Mouse (Mus musculus) liver, embryonic 14.5 days (tissue): ENCODE measurements around the gene Hid1. TPM values are rescaled to one million over a fixed set of nuclear protein-coding genes. Genes with fewer than 3 reads are reported as not detected.
A peak's percentile ranks its signal among the peaks of the same experiment; 100 is the strongest.

ENCODE experiments used
- ATAC-seq: fragments of 200-750 bp; cut with Nextera tagmentation; 2 replicates; pipeline ENCODE4 v1.8.0; 2017; ENCODE audit warnings: moderate number of reproducible peaks, mild to moderate bottlenecking, moderate library complexity; ENCODE audit not compliant: insufficient read depth
- DNase-seq, 3 experiments: peaks; one replicate each; pipeline ENCODE4 v3.0.0-alpha.2; 2012 to 2013; ENCODE audit warnings: low read depth in 3 of 3, low spot score in 3 of 3
- H3K27ac ChIP-seq: fragments of 300-500 bp; sonication (generic); 2 replicates; pipeline ENCODE4 v1.5.1; 2014; ENCODE audit warnings: moderate library complexity, mild to moderate bottlenecking, control low read depth, inconsistent platforms
- H3K27me3 ChIP-seq: fragments of 300-500 bp; sonication (generic); 2 replicates; pipeline ENCODE4 v1.6.1; 2014; ENCODE audit warnings: mild to moderate bottlenecking, low read length, moderate library complexity; ENCODE audit not compliant: control insufficient read depth, insufficient read depth
- H3K36me3 ChIP-seq: fragments of 300-500 bp; sonication (generic); replicated peaks from 2 replicates; pipeline ENCODE4 v1.6.1; 2014; ENCODE audit warnings: low read depth; ENCODE audit not compliant: control insufficient read depth, insufficient read depth
- H3K4me1 ChIP-seq, 2 experiments: fragments of 200-500 bp in 1 of 2; fragments of 300-500 bp in 1 of 2; sonication (generic) in 1 of 2; replicated peaks; 2 replicates each; pipeline ENCODE4 v1.6.1; 2012 to 2014; ENCODE audit warnings: antibody characterized with exemption in 1 of 2, inconsistent platforms in 1 of 2, low read length in 1 of 2; ENCODE audit not compliant: control insufficient read depth in 2 of 2, insufficient read depth in 2 of 2
- H3K4me2 ChIP-seq: fragments of 300-500 bp; sonication (generic); 2 replicates; pipeline ENCODE4 v1.6.1; 2014; ENCODE audit warnings: low read depth, mild to moderate bottlenecking, control low read depth, moderate library complexity
- H3K4me3 ChIP-seq, 2 experiments: fragments of 200-500 bp in 1 of 2; fragments of 300-500 bp in 1 of 2; sonication (generic) in 1 of 2; 2 replicates each; pipeline ENCODE4 v1.5.1; 2012 to 2014; ENCODE audit warnings: low read depth in 2 of 2, low read length in 2 of 2, mild to moderate bottlenecking in 2 of 2, control low read depth in 1 of 2, inconsistent platforms in 1 of 2, moderate library complexity in 1 of 2; ENCODE audit not compliant: insufficient read depth in 1 of 2
- H3K9ac ChIP-seq: fragments of 300-500 bp; sonication (generic); replicated peaks from 2 replicates; pipeline ENCODE4 v1.6.1; 2014; ENCODE audit warnings: mild to moderate bottlenecking, control low read depth, moderate library complexity
- H3K9me3 ChIP-seq: fragments of 300-500 bp; sonication (generic); 2 replicates; pipeline ENCODE4 v1.6.1; 2016; ENCODE audit warnings: low read length, mixed read lengths; ENCODE audit not compliant: control insufficient read depth
- CTCF ChIP-seq: IDR thresholded peaks from 2 replicates; pipeline ENCODE4 v1.5.1; 2016; ENCODE audit warnings: antibody characterized with exemption, low read depth, control low read depth
- EP300 ChIP-seq: IDR thresholded peaks from 2 replicates; pipeline ENCODE4 v1.6.1; 2016; ENCODE audit warnings: antibody characterized with exemption, low read depth
- WGBS: fragments of 180-500 bp; shearing (Covaris S2); extraction: QIAGEN DNeasy Blood & Tissue Kit; methylation state at CpG from one replicate; pipeline ENCODE4 v1.1.7; 2014; ENCODE audit not compliant: insufficient replicate concordance; 5-methylcytosine and 5-hydroxymethylcytosine counted together
- polyA plus RNA-seq, 2 experiments: library from polyadenylated mRNA; depleted of rRNA in 1 of 2; stranded (reverse) in 1 of 2; unstranded in 1 of 2; fragments of >200 nt; fragmentation: Nextera tagmentation in 1 of 2; extraction: Ambion mirVana in 1 of 2; gene quantifications; 2 replicates each; pipeline versions ENCODE4 v1.2.1 to v1.2.3; 2012 to 2014

Gene Hid1
- polyA plus RNA-seq, 2 experiments: 0.50 to 0.59 TPM

GRCm38 (mm10) chr11:115337826-115338225 is 29.7 kb downstream of the Hid1 start:
- Histone ChIP-seq H3K4me3 (no peak overlapping the region), H3K4me1 (no peaks in the 10 kb centered on the region), H3K4me2 (no peak overlapping the region), H3K9me3 (no peaks in the 10 kb centered on the region), H3K36me3 (no peaks in the 10 kb centered on the region), H3K27ac (no peak overlapping the region), H3K9ac (no peak overlapping the region), H3K27me3 (peaks cover 29% of the 10 kb centered on the region)
- no peak for DNase-seq
- no peak for ATAC-seq
- 63% methylated on average over 1 of the region's 1 CpGs for WGBS
- TF ChIP-seq CTCF: no peak
- no peak for TF ChIP-seq EP300

- Histone ChIP-seq H3K4me3 (no peak overlapping the region), H3K4me2 (no peak overlapping the region), H3K9me3 (no peaks in the 10 kb centered on the region), H3K27ac (no peak overlapping the region), H3K9ac (no peak overlapping the region), H3K36me3 (no peaks in the 10 kb centered on the region), H3K4me1 (no peaks in the 10 kb centered on the region), H3K27me3 (peaks cover 29% of the 10 kb centered on the region)
- 17% methylated on average over 3 of the region's 3 CpGs for WGBS
- DNase-seq (no peak), ATAC-seq (no peak)
- TF ChIP-seq CTCF (no peak), EP300 (no peak)
These were observed 30.2 kb downstream of the Hid1 start for GRCm38 (mm10) chr11:115337350-115337749.

GRCm38 (mm10) chr11:115336115-115336514 is 31.4 kb downstream of the Hid1 start:
- TF ChIP-seq EP300: no peak
- no peak for TF ChIP-seq CTCF
- no peak for ATAC-seq
- no peak overlapping the region for H3K9ac ChIP-seq
- H3K36me3 ChIP-seq: no peaks in the 10 kb centered on the region
- H3K4me2 ChIP-seq: no peak overlapping the region
- H3K4me1 ChIP-seq: no peaks in the 10 kb centered on the region
- H3K27me3 ChIP-seq: peaks cover 29% of the 10 kb centered on the region
- no peaks in the 10 kb centered on the region for H3K9me3 ChIP-seq
- no peak overlapping the region for H3K27ac ChIP-seq
- H3K4me3 ChIP-seq: no peak overlapping the region
- DNase-seq: no peak
- WGBS: 17% methylated on average over 6 of the region's 6 CpGs

- Histone ChIP-seq H3K4me3 (no peak overlapping the region), H3K9ac (no peak overlapping the region), H3K4me2 (no peak overlapping the region), H3K27ac (no peak overlapping the region), H3K27me3 (peaks cover 31% of the 10 kb centered on the region), H3K4me1 (no peaks in the 10 kb centered on the region), H3K36me3 (no peaks in the 10 kb centered on the region), H3K9me3 (no peaks in the 10 kb centered on the region)
- TF ChIP-seq CTCF (no peak), EP300 (no peak)
- ATAC-seq (no peak), DNase-seq (no peak)
- WGBS: 44% methylated on average over 12 of the region's 12 CpGs
These were observed 32.3 kb downstream of the Hid1 start for GRCm38 (mm10) chr11:115335223-115335622.

- DNase-seq: no peak
- Histone ChIP-seq H3K9ac (no peak within 1 kb of the TSS), H3K4me3 (no peak within 1 kb of the TSS), H3K9me3 (no peaks in the 10 kb centered on the region), H3K4me2 (peak within 1 kb of the TSS; percentile 18; the same call in 1 of the 2 replicates), H3K27me3 (peaks cover 31% of the 10 kb centered on the region), H3K4me1 (no peaks in the 10 kb centered on the region), H3K36me3 (no peaks in the 10 kb centered on the region), H3K27ac (no peak within 1 kb of the TSS)
- ATAC-seq: no peak
- TF ChIP-seq CTCF (no peak), EP300 (no peak)
- 5% methylated on average over 29 of the region's 29 CpGs for WGBS
These were observed 33.0 kb downstream of the Hid1 start, which contains the start of gene Otop3 for GRCm38 (mm10) chr11:115334531-115334930. Gene Otop3, plus strand, starts transcription at chr11:115334731.
